26 mouse cellular contexts compared by ENCODE assay signal in genomic region chr16:4190166-4190565, GRCm38 (mm10). TPM values are rescaled to one million over a fixed set of nuclear protein-coding genes. Genes with fewer than 3 reads are reported as not detected.
A peak's percentile ranks its signal among the peaks of the same experiment; 100 is the strongest.
DNase-seq lines count a peak whose midpoint lies in the region; ATAC-seq and TF ChIP-seq lines count a peak whose summit lies in the region.
"Had no signal": no experiment of that assay in that cellular context is flagged by ENCODE, and none has a peak within 500 bp of the region (broad histone marks: within the 10 kb centered on the region; RNA-seq: fewer than 3 reads in every experiment).

No protein-coding gene starts in this region.

- peak overlapping the region; percentile 35; the same call in 1 of the 2 replicates for H3K27ac ChIP-seq in gastrocnemius, adult 2 months
- 0 out of 2 replicates have a peak overlapping the region, but pooled peaks have one; percentile 18 for H3K27ac ChIP-seq in liver, embryonic 13.5 days
- no peak overlapping the region for H3K27ac ChIP-seq in liver, embryonic 11.5 days (ENCODE audit: low read depth, low read length)
- H3K27ac ChIP-seq: embryonic facial prominence, embryonic 13.5 days; embryonic facial prominence, embryonic 15.5 days; forebrain, embryonic 13.5 days; forebrain, embryonic 15.5 days had no signal

- no peak overlapping the region for H3K9ac ChIP-seq in liver, embryonic 13.5 days
- no peak overlapping the region for H3K9ac ChIP-seq in liver, embryonic 11.5 days (ENCODE audit: low read depth, low read length)
- H3K9ac ChIP-seq: embryonic facial prominence, embryonic 13.5 days; embryonic facial prominence, embryonic 15.5 days; forebrain, embryonic 13.5 days; forebrain, embryonic 15.5 days; forebrain, postnatal 0 days had no signal

- no peak overlapping the region for H3K4me3 ChIP-seq in gastrocnemius, adult 2 months
- H3K4me3 ChIP-seq in liver, embryonic 13.5 days (replicated peaks): no peak overlapping the region
- no peak overlapping the region for H3K4me3 ChIP-seq in liver, embryonic 11.5 days (ENCODE audit: low read depth, low read length)
- H3K4me3 ChIP-seq: embryonic facial prominence, embryonic 13.5 days; embryonic facial prominence, embryonic 15.5 days; erythroblast, embryonic 14.5 days; forebrain, embryonic 13.5 days; forebrain, embryonic 15.5 days had no signal

- no peak for TF ChIP-seq CTCF in gastrocnemius, adult 2 months (IDR thresholded peaks at IDR 0.05)

- no peaks in the 10 kb centered on the region for H3K36me3 ChIP-seq in liver, embryonic 13.5 days
- no peaks in the 10 kb centered on the region for H3K36me3 ChIP-seq in liver, embryonic 11.5 days (ENCODE audit: control insufficient read depth, insufficient read depth, low read length)
- H3K36me3 ChIP-seq: embryonic facial prominence, embryonic 15.5 days; forebrain, embryonic 15.5 days had no signal

- DNase-seq in gastrocnemius, adult 2 months: no peak
- no peak for DNase-seq in gastrocnemius, postnatal 4 days (ENCODE audit: low spot score in 2 of 2)
- DNase-seq in liver, embryonic 13.5 days: no peak
- DNase-seq in liver, embryonic 11.5 days (ENCODE audit: low spot score): no peak
- DNase-seq in fat pad, adult 2 months (ENCODE audit: extremely low read depth, low read depth, low spot score): peak; percentile 74
- no peak for DNase-seq in spleen, postnatal 10 days (ENCODE audit: low spot score in 2 of 2)
- DNase-seq: adrenal gland, adult 8-10 months; adrenal gland, postnatal 14 days; adrenal gland, postnatal 36 days; B cell, adult 2 months; cerebellum, adult 11-12 months; cerebellum, adult 2 months; cerebellum, adult 9-10 months; cerebellum, postnatal 10 days; cerebellum, postnatal 25 days; forebrain, postnatal 0 days had no signal

- ATAC-seq in liver, embryonic 13.5 days (ENCODE audit: low read depth): no peak
- ATAC-seq in liver, embryonic 11.5 days (replicated peaks; ENCODE audit: low FRiP score): no peak
- ATAC-seq: activated CD4-positive, CD25-positive, alpha-beta regulatory T cell, adult 4 months; CD4-positive, CD25-positive, alpha-beta regulatory T cell, adult 4 months; forebrain, embryonic 13.5 days; forebrain, embryonic 15.5 days; forebrain, postnatal 0 days; Patski had no signal

- H3K9me3 ChIP-seq in liver, embryonic 13.5 days (replicated peaks): no peaks in the 10 kb centered on the region
- no peaks in the 10 kb centered on the region for H3K9me3 ChIP-seq in liver, embryonic 11.5 days (ENCODE audit: control insufficient read depth, low read length)
- H3K9me3 ChIP-seq: embryonic facial prominence, embryonic 13.5 days; embryonic facial prominence, embryonic 15.5 days; forebrain, embryonic 13.5 days; forebrain, embryonic 15.5 days; G1E had no signal

- H3K27me3 ChIP-seq in liver, embryonic 13.5 days: no peaks in the 10 kb centered on the region
- H3K27me3 ChIP-seq in liver, embryonic 11.5 days (replicated peaks; ENCODE audit: control insufficient read depth, insufficient read depth, low read length): no peaks in the 10 kb centered on the region
- H3K27me3 ChIP-seq: CH12.LX; embryonic facial prominence, embryonic 13.5 days; embryonic facial prominence, embryonic 15.5 days; forebrain, embryonic 13.5 days; forebrain, embryonic 15.5 days; Patski had no signal

- intact Hi-C loops in gastrocnemius, adult 2 months (cut with DNase I): no loop called here

- H3K4me2 ChIP-seq in liver, embryonic 13.5 days: no peak overlapping the region
- no peak overlapping the region for H3K4me2 ChIP-seq in liver, embryonic 11.5 days
- H3K4me2 ChIP-seq: embryonic facial prominence, embryonic 13.5 days; embryonic facial prominence, embryonic 15.5 days; forebrain, embryonic 13.5 days; forebrain, embryonic 15.5 days had no signal

- peaks cover 28% of the 10 kb centered on the region for H3K4me1 ChIP-seq in liver, embryonic 13.5 days (replicated peaks)
- peaks cover 5% of the 10 kb centered on the region; the same call in 1 of the 2 replicates for H3K4me1 ChIP-seq in liver, embryonic 11.5 days (replicated peaks; ENCODE audit: control insufficient read depth, insufficient read depth, low read length)
- H3K4me1 ChIP-seq: embryonic facial prominence, embryonic 15.5 days; forebrain, embryonic 13.5 days had no signal

- WGBS in liver, embryonic 13.5 days (ENCODE audit: insufficient replicate concordance): 91% methylated on average over 1 of the region's 1 CpGs
- 86% methylated on average over 1 of the region's 1 CpGs for WGBS in liver, embryonic 11.5 days

RNA-seq across cellular contexts. Expression of gene Crebbp, which starts 23.6 kb away (rescaled TPM):
- total RNA-seq in gastrocnemius, adult 2 months (2021): 10 to 100 TPM; 40.5 to 41.6 TPM
- total RNA-seq in gastrocnemius, postnatal 4 days (2021): 10 to 100 TPM; 59.2 to 64.6 TPM
- polyA plus RNA-seq in liver, embryonic 13.5 days (2015; fragmentation: Nextera tagmentation; extraction: Ambion mirVana): 8.8 and 9.1 TPM in 2 replicates
- polyA plus RNA-seq in liver, embryonic 11.5 days (2014; fragmentation: Nextera tagmentation; extraction: Ambion mirVana): 16.5 and 20.0 TPM in 2 replicates
